Mouse (Mus musculus): Measurements from ENCODE around the gene G6pc3.

G6pc3 gene

GRCm38 (mm10) chr11:102241874-102242273 is 52.5 kb downstream of the G6pc3 start:
- DNase-seq (ENCODE audit: low spot score in 2 of 2), result no peak
